Mouse (Mus musculus): ENCODE measurements around the gene Tmem198b.
"Not testable (repeated sequence)": the region's sequence is repeated elsewhere in the genome, so short reads cannot be mapped to it uniquely, and the experiment has no call there.

Gene Tmem198b

DNA sequence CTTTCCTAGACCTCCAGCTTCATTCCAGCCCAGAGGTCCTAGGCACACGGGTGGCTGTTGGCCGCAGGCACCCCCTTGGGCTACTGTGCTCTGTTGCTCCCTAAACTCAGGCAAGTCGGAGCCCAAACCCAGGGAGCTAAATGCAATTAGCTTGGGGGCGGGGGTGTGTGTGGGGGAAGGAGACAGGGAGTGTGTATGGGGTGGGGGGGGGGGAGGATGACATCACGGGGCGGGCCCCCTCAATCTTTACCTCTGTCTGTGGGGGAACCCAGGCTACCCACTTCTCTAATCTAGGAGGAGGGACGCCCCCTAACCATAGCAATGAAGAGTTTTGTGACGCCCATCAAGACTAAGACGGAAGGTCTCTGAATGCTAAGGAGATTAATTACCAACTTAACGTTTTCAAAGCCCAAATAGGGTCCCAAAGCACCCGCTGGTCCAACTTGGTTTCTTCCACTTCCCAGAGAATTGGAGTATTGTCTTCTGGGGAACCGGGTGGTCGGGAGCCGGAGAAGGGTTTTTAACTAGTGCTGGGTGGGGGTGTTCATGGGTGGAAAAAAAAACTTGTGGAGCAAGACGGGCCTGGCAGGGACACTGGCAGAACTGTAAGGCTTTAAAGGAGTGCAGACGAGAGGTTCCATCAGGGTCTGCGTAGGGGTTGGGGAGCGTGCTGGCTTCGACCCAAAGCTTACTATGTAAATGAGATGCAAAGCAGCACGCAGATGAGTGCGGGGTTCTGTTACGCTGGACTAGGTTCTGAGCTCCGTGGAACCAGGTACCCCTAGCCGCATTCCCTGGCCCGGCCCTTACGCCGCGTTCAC, at the start of gene Tmem198b:
Tmem198b (minus strand) TSS at position 100 of the 821 bp plus-strand sequence.
- peak; percentile 75 for DNase-seq (ENCODE audit: low spot score)

DNA sequence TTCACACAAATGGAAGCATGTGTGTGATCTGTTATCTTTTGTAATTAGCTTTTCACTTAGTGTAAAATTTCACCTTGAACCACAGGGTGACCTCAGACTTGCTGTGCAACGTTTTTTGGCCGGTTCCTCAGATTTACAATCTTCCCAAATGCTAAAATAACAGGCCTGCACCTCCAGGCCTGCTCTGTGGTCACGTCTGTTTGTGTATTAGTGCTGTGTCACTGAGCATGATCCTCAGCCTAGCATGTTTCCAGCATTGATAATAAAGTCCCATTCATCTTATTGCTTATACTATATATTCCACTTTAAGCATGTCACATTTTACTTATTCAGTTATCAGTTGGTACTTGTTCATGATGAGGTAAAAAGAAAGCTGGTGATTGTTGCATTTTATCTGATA, 46.2 kb upstream of the Tmem198b start:
- DNase-seq (ENCODE audit: low spot score): no peak

DNA sequence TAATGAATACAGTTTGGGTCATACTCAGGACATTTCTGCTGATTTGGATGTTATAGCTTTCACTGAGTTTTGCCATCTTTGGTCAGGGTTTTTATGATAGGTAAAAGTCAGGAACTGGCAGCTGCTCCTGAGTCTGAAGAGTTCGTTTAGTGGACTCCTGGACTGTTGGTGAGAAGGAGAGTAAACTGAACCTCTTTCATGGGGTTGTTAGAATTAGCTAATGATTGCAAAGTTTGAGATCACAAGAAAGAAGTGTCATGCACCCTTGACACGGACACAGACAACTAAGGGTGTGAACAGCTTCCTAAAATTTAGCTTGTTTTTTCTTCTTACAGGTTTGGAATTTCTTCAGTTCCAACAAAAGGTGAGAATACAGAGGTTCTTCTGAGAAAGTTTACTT, 44.3 kb upstream of the Tmem198b start:
- DNase-seq (ENCODE audit: low spot score): no peak

DNA sequence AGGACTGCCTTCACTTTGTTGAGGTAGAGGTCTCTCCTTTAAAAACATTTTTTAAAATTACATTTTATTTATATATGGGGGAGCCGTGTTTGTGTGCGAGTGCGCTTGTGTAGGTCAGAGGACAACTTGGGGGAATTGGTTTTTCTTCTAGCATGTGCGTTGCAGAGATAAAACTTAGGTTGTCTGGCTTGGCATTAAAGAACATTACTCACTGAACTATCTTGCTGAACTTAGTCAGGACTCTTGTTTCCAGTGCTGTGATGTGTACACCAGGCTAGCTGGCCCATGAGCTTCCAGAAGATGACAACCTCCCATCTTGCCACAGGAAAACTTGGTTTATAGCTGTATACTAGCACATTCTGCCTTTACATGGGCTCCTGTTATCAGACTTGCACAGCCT, 42.5 kb upstream of the Tmem198b start:
- DNase-seq (ENCODE audit: low spot score): no peak

DNA sequence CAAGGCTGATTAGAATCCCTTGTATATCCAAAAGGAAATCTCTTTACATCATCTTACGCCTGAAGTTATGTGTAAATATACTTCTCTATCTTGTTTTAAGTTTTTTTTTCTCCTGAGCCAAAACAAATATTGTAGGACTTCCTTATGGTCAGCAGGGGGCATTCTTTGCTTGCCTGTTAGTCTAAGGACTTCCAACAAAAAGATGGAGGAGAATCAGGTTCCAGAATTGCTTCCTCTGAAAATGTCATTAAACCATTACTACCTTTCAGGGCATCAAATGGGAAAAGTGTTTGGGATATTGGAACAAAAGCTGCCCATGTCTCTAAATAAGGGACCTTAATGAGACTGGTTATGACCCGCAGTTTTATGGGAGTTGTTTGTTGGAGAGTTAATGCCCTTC, 41.3 kb upstream of the Tmem198b start:
- no peak for DNase-seq (ENCODE audit: low spot score)

DNA sequence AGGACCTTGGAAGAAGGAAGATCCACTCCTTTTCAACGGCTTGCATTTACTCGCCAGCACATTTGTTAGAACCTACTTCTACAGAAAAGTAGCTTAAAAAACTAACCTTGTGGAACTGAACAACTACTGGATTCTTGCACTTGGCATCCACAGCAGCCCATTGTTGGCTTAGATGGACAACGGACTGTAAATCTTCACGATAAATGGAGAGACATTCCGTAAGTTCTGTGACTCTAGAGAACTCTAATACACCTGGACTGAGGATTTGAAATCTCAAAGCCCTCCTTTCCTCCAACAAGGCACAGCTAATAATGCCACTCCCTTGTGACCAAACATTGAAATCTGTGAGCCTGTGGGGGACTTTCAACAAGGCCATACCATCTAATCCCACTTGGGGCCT, 39.1 kb upstream of the Tmem198b start:
- DNase-seq (ENCODE audit: low spot score): no peak

DNA sequence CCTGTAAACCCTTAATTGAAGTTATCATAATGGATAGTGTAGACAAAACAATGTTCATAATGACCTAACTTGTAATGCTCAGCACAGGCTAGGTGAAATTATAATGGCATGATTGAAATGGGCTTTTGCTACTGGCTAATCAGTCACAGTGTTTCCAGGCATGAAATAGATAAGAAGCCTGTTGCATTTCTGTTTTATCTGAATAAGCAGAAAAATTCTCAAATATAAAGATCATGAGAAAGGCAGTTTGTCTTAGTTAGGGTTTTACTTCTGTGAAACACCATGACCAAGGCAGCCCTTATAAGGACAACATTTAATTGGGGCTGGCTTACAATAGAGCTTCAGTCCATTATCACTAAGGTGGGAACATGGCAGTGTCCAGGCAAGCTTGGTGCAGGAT, 36.4 kb upstream of the Tmem198b start:
- no peak for DNase-seq (ENCODE audit: low spot score)

DNA sequence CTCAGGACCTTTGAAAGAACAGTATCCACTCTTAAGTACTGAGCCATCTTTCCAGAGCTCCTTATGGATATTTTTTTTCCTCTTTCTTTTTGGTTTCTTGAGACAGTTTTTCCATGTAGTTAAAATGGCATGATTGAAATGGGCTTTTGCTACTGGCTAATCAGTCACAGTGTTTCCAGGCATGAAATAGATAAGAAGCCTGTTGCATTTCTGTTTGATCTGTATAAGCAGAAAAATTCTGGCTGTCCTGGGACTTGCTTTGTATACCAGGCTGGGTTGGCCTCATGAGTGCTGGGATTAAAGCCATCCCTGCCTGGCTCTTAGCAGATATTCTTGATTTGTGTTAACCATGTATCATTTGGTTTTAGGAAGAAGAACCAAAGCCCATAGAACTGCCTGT, 35.3 kb upstream of the Tmem198b start:
- DNase-seq (ENCODE audit: low spot score): no peak

DNA sequence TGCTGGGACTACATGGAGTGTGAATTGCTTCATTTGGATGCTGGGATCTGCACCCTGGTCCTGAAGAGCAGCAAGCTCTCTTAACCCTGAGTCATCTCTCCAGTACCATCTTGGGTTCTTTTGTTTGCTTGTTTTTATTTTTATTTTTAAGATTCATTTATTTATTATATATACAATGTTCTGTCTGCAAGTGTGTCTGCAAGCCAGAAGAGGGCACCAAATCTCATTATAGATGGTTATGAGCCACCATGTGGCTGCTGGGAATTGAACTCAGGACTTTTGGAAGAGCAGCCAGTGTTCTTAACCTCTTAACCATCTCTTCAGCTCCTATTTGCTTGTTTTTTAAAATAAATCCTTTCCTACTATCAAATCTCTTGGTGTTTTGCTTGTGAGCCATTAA, 33.2 kb upstream of the Tmem198b start:
- DNase-seq (ENCODE audit: low spot score): no peak

DNA sequence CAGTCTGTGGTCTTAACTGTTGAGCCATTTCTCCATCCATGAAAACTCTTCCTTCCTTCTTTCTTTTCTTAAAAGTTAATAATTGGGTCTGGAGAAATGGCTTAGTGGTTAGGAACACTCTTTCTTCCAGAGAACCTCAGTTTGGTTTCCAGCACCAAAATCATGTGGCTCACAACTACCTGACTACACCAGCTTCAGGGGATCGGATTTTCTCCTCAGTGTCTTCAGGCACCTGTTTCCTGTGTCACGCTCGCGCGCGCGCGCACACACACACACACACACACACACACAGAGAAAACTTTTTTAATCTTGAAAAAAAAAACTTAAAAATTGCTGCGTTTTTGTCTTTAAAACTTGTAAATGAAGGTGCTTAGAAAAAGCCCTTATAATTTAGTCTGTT, 19.7 kb upstream of the Tmem198b start:
- DNase-seq (ENCODE audit: low spot score): no peak

DNA sequence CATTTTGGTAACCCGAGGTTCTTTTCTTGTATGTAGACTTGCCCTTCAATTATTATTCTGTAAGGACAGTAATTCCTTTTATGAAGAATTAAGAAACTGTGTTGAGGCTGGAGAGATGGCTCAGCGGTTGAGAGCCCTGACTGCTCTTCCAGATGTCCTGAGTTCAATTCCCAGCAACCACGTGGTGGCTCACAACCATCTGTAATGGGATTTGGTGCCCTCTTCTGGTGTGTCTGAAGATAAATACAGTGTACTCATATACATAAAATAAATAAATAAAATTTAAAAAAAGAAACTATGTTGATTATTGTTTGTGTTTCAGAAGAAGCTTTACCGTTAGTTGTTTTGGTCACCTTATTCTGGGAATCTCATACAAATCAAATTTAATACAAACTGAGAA, 18.9 kb upstream of the Tmem198b start:
- DNase-seq (ENCODE audit: low spot score): not testable (repeated sequence)

DNA sequence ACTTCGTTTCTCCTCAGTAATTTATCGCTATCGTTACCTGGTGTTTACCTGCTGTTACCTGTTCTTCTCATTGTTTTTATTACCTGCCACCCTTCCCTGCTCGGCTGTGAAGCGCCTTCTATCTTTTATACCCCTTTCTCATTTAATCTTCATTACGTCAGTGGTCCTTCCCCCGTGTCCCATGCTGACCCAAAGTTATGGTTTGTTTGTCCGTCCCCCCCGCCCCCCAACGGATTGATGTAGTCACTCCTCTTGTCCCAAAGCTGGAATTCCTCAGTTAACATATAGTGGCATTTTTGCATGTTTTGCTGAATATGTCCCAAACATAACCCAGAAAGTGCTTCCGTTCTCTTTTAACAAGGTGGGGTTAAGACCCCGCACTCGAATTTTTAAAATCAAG, 18.0 kb upstream of the Tmem198b start:
- DNase-seq (ENCODE audit: low spot score): no peak

DNA sequence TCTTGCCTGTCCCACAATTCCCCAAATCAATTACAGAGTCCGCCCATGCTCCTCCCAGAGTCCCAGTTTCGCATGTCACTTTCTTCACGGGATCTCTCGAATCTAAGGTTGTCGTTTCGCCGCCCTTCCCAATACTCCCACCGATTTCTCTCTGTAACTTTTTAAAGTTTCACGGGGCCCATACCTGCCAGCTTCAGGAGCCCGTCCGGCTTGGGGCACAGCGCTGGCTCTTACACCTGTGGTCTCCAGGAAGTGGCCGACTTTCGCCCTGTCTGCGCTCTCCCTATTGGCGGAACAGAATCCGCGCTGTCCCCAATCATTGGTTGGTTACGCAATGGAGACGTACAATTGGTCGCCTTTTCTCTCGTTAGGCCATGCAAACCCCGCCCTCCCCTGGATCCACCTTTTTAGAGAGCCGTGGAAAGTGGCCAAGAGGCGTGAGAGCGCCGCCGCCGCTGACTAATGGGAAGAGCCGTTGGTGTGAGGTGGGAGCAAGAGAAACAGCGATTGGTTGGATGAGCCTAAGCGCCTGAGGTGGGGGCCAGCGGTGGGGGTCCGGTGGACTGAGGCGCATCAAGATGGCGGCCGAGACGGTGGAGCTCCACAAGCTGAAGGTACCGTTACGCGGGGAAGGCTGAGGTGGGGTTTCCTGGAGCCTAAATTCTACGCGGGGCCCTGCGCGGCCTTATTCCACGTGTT, 17.3 kb upstream of the Tmem198b start, which contains the start of gene Ormdl2:
Ormdl2 (minus strand) TSS at position 288 of the 699 bp plus-strand sequence.
- peak; percentile 100 for DNase-seq (ENCODE audit: low spot score)

DNA sequence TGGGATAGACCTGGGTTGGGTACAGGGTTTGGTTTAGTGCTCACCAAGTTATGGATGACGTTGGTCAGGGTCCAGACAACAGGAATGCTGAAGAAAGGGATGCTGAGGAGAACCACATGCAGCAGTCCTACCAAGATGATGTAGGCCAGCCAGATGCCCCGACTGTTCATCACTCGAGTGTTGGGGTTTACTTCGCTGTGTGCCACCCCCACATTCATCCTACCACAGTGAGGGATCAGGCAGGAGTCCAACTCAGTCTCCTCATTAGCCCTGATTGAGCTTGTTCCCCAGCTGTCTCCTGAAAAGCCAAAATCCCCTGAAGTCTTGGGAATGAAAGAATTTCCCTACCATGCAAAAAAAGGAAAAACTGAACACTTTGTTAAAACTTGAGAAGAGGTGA, 16.0 kb upstream of the Tmem198b start:
- peak; percentile 48 for DNase-seq (ENCODE audit: low spot score)

DNA sequence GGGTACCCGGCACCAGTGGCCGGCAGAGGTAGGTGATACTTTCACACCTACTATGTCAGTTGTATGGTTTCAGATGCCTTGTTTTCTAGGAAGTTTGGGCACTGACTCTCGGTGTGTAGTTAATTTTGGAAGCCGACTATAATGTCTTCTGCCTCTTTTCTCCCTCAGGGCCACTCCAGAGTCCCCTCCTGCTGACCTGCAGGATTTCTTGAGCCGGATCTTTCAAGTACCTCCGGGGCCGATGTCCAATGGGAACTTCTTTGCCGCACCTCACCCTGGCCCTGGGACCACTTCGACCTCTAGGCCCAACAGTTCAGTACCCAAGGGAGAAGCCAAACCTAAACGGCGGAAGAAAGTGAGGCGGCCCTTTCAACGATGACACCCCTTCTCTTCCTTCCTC, 12.9 kb upstream of the Tmem198b start, which contains the start of gene Sarnp:
Sarnp (plus strand) TSS at position 301 of the 400 bp plus-strand sequence.
- DNase-seq (ENCODE audit: low spot score): no peak

DNA sequence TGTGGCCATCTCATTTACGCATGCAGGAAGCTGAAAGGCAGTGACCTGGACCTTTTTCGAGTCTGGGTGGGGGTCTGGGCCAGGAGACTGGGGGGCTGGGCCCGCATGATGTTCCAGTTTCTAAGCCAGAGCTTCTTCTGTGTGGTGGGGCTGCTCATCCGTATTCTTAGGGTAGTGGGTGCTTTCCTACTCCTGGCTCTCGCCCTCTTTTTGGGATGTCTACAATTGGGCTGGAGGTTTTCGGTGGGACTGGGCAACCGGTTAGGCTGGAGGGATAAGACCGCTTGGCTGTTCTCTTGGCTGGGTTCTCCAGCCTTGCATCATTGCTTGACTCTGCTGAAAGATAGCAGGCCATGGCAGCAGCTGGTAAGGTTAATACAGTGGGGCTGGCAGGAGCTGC, 2.8 kb upstream of the Tmem198b start:
- DNase-seq (ENCODE audit: low spot score): no peak

DNA sequence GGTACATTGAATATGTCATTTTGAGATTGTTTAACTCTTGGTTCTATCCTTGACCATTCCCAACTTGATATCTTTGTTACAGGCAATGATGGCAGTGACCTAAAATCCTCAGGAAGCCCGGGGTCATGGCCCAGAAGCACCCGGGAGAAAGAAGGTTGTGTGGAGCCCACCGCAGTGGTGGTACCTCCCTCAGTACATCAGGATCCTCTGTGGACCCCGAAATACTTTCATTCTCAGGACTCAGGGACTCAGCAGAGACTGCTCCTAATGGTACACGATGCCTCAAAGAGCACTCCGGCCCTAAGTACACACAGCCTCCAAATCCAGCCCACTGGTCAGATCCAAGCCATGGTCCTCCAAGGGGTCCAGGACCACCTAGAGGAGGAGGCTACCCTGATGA, 1.9 kb upstream of the Tmem198b start:
- DNase-seq (ENCODE audit: low spot score): no peak

DNA sequence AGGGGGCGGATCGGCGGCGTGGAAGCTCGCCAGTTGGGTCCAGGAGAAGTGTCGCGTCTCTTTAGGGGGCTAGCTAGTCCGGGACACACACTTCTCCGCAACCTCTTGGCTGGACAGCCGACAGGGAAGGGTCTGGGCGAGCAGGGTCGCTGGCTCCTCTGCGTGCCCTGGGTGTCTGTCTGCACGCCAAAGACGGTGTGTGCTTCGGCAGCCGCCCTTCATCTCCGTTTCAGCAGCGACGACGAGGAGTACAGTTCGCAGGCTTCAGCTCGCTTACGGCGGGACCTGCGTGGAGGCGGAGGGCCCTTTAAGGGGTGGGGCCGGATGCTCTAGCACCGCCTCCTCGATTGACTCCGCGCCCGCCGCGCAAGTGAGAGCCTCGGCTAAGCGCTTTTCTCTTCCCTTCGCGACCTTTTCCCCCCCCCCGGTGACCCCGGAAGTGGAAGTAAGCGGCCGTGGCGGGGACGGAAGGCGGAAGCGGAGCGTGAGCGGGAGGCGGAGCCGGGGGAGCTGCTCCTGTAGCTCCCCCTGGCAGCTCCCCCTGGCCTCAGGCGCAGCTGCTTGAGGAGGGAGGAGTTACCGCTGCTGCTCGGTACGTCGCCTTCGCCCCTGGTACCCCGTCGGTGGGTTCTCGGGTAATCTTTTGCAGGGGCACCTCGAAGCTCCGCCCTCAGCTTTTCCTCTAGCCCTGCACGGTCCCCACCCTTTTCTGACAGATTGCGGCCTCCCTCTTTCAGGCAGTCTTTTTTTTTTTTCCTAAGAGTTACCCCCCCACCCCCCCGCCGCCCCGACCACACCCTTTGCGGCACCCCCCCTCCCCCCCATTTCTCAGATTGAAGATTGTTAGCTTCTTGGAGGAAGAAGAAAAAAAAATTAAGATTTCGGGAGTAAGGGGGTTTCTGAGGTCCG, 1.2 kb upstream of the Tmem198b start:
- peak; percentile 94 for DNase-seq (ENCODE audit: low spot score)

DNA sequence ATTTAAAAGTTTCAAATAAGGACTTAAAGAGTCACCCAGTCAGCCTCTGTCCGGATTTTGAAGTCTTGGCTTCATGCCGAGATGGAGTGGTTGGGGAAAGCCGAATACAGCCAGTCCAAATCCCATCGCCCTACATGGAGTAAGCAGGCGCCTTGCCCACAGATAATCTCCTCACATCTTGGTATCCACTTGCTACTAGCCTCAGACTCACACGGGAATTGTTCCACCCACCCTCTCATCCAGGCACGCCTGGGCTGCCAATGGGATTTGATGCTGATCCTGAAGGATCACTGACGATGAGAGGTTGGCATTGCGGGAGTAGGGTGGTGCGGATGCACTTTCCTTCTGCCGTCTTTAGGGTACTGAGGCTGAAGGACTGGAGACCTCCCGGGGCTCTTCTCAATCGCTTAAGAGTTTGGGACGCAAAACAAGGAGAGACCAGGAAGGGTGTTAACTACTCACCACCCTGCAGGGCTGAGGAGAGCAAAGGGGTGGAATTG, 349 bp downstream of the Tmem198b start, which contains the start of gene Dnajc14:
Dnajc14 (plus strand) TSS at position 292 of the 500 bp plus-strand sequence.
- peak; percentile 69 for DNase-seq (ENCODE audit: low spot score)

DNA sequence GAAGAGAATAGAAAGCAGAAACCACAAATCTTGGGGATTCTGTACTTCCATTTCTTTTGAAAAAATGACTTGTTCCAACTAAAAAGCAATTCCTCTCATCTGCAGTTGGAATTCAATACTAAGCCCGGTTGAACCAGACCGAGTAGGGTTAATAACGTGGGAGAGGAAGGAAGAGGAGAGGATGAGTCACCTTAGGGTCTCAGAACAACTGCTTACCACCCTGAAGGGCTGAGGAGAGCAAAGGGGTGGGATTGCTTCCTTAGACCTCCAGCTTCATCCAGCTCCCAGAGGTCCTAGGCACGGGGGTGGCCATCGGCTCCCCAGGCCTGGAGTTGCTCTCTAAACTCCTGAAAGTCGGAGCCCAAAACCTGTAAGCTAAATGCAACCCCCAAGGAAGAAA, 809 bp downstream of the Tmem198b start:
- no peak for DNase-seq (ENCODE audit: low spot score)

DNA sequence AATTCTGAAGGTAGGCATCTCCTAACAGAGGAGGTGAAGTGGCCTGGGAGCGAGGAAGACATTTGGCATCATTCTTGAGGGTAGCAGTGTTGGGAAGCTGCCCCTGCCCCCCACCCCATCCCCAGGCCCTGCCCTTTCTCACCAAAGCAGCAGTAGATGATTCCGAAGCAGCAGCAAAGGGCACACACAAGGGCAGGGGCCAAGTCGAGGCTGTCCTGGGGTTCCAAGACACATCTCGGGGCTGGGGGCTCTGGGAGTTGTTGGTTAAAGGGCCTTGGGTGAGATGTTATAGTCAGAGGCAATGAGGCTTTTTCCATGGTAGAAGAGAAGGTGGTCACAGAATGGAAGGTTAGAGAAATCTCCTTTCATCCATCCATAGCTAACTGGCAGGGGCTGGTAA, 1.2 kb downstream of the Tmem198b start:
- no peak for DNase-seq (ENCODE audit: low spot score)

DNA sequence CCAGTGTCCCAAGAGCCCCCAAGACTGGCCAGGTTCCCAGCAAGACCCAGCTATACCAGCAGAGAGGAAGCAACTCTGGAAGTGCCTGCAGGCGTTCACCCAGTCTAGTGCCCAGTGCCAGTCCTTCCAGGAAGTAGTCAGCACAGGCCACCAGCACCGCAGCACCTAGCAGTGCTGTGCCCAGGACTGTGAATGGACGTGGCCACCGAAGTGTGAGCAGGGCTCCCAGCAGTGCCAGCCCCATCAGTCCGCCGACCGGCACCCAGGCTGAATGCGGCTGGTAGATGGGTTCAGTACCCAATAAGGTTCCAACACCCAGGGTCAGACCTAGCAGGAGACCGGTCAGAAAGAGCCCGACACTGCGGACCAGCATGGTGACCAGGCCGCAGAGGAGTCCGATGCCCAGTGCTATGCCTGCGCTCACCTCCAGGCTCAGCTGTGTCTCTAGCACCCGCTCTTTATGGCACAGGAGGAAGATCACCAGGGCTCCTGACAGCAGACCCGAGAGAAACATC, 2.1 kb downstream of the Tmem198b start:
- no peak for DNase-seq (ENCODE audit: low spot score)

Measured in layer of hippocampus, adult 11-12 months (tissue).